Mouse (Mus musculus) cerebellum, postnatal 10 days (tissue): ENCODE data around the gene Gdf7.

ENCODE experiments used
- DNase-seq, 2 experiments: peaks; one replicate each; pipeline ENCODE4 v3.0.0; 2021; ENCODE audit warnings: mixed read lengths in 2 of 2

Gene Gdf7

GRCm38 (mm10) chr12:8301841-8302431 lies at the start of gene Gdf7:
TSS of gene Gdf7 (minus strand) at chr12:8301954.
- peak; percentile 46 to 52 for DNase-seq

- DNase-seq = no peak
Measured at GRCm38 (mm10) chr12:8351025-8351903, 49.5 kb upstream of the Gdf7 start.

GRCm38 (mm10) chr12:8348733-8349513 lies 47.2 kb upstream of the Gdf7 start:
- DNase-seq = no peak

- DNase-seq = no peak
Measured at GRCm38 (mm10) chr12:8347746-8348462, 46.1 kb upstream of the Gdf7 start.

GRCm38 (mm10) chr12:8345539-8345938 lies 43.8 kb upstream of the Gdf7 start:
- DNase-seq = no peak

- DNase-seq = no peak
Measured at GRCm38 (mm10) chr12:8344897-8345296, 43.1 kb upstream of the Gdf7 start.

GRCm38 (mm10) chr12:8343381-8343780 lies 41.6 kb upstream of the Gdf7 start:
- DNase-seq = no peak

GRCm38 (mm10) chr12:8341008-8341407 lies 39.3 kb upstream of the Gdf7 start:
- no peak for DNase-seq

- no peak for DNase-seq
Measured at GRCm38 (mm10) chr12:8339591-8340319, 38.0 kb upstream of the Gdf7 start.

- no peak for DNase-seq
Measured at GRCm38 (mm10) chr12:8338918-8339317, 37.2 kb upstream of the Gdf7 start.

- DNase-seq = no peak
Measured at GRCm38 (mm10) chr12:8338491-8338890, 36.7 kb upstream of the Gdf7 start.

- no peak for DNase-seq
Measured at GRCm38 (mm10) chr12:8337286-8338060, 35.7 kb upstream of the Gdf7 start.

- no peak for DNase-seq
Measured at GRCm38 (mm10) chr12:8336601-8337285, 35.0 kb upstream of the Gdf7 start.

- DNase-seq = no peak
Measured at GRCm38 (mm10) chr12:8335503-8335902, 33.7 kb upstream of the Gdf7 start.

GRCm38 (mm10) chr12:8334261-8334660 lies 32.5 kb upstream of the Gdf7 start:
- peak in 1 of 2 experiments; percentile 50 for DNase-seq

- DNase-seq = no peak
Measured at GRCm38 (mm10) chr12:8333617-8334016, 31.9 kb upstream of the Gdf7 start.

GRCm38 (mm10) chr12:8332174-8332542 lies 30.4 kb upstream of the Gdf7 start:
- no peak for DNase-seq

- DNase-seq = peak; percentile 80 to 91
Measured at GRCm38 (mm10) chr12:8331489-8332173, 29.9 kb upstream of the Gdf7 start.

GRCm38 (mm10) chr12:8329236-8329635 lies 27.5 kb upstream of the Gdf7 start:
- peak in 1 of 2 experiments; percentile 46 for DNase-seq

GRCm38 (mm10) chr12:8327675-8328053 lies 25.9 kb upstream of the Gdf7 start:
- DNase-seq = peak; percentile 53 to 60
